Mouse (Mus musculus) limb, embryonic 14.5 days (tissue): Measurements from ENCODE around the gene Rp9. TPM values are rescaled to one million over a fixed set of nuclear protein-coding genes. Genes with fewer than 3 reads are reported as not detected.
A peak's percentile ranks its signal among the peaks of the same experiment; 100 is the strongest.

Experiments
- ATAC-seq: fragments of 200-750 bp; cut with Nextera tagmentation; 2 replicates; pipeline ENCODE4 v1.8.0; 2017; ENCODE audit warnings: low read depth, moderate number of reproducible peaks, moderate TSS enrichment; ENCODE audit not compliant: low FRiP score
- DNase-seq: peaks from one replicate; pipeline ENCODE4 v3.0.0-alpha.2; 2015; ENCODE audit warnings: low spot score
- H3K27ac ChIP-seq: fragments of 300-500 bp; sonication (generic); replicated peaks from 2 replicates; pipeline ENCODE4 v1.5.1; 2014; ENCODE audit warnings: low read depth, mild to moderate bottlenecking, low read length, moderate library complexity, mixed read lengths
- H3K27me3 ChIP-seq: fragments of 300-500 bp; sonication (generic); 2 replicates; pipeline ENCODE4 v1.6.1; 2014; ENCODE audit warnings: low read length, mixed read lengths; ENCODE audit not compliant: control insufficient read depth, insufficient read depth
- H3K36me3 ChIP-seq: fragments of 300-500 bp; sonication (generic); 2 replicates; pipeline ENCODE4 v1.6.1; 2014; ENCODE audit warnings: mild to moderate bottlenecking, low read length, moderate library complexity, mixed read lengths; ENCODE audit not compliant: control insufficient read depth, insufficient read depth
- H3K4me1 ChIP-seq: fragments of 300-500 bp; sonication (generic); 2 replicates; pipeline ENCODE4 v1.6.1; 2014; ENCODE audit warnings: antibody characterized with exemption, low read length, mixed read lengths; ENCODE audit not compliant: control insufficient read depth, insufficient read depth
- H3K4me2 ChIP-seq: fragments of 300-500 bp; sonication (generic); replicated peaks from 2 replicates; pipeline ENCODE4 v1.6.1; 2014; ENCODE audit warnings: low read depth, mild to moderate bottlenecking, low read length, moderate library complexity; ENCODE audit not compliant: severe bottlenecking
- H3K4me3 ChIP-seq: fragments of 300-500 bp; sonication (generic); replicated peaks from 2 replicates; pipeline ENCODE4 v1.5.1; 2014; ENCODE audit warnings: low read length
- H3K9ac ChIP-seq: fragments of 300-500 bp; sonication (generic); 2 replicates; pipeline ENCODE4 v1.6.1; 2014; ENCODE audit warnings: mild to moderate bottlenecking, low read depth, low read length, moderate library complexity; ENCODE audit not compliant: severe bottlenecking
- H3K9me3 ChIP-seq: fragments of 300-500 bp; sonication (generic); 2 replicates; pipeline ENCODE4 v1.6.1; 2016; ENCODE audit warnings: low read length; ENCODE audit not compliant: control insufficient read depth
- POLR2A ChIP-seq: fragments of 200-500 bp; IDR thresholded peaks from 2 replicates; pipeline ENCODE4 v1.8.0; 2012; ENCODE audit warnings: inconsistent platforms, mild to moderate bottlenecking, moderate library complexity, borderline replicate concordance; ENCODE audit not compliant: insufficient read depth, insufficient read length; ENCODE audit errors: extremely low read depth
- WGBS: fragments of 180-500 bp; shearing (Covaris S2); extraction: QIAGEN DNeasy Blood & Tissue Kit; methylation state at CpG from one replicate; pipeline ENCODE4 v1.1.7; 2014; 5-methylcytosine and 5-hydroxymethylcytosine counted together
- polyA plus RNA-seq, 2 experiments: library from polyadenylated mRNA; depleted of rRNA in 1 of 2; stranded (reverse) in 1 of 2; unstranded in 1 of 2; fragments of >200 nt; fragmentation: Nextera tagmentation in 1 of 2; extraction: Ambion mirVana in 1 of 2; gene quantifications; 2 replicates each; pipeline versions ENCODE4 v1.2.1 to v1.2.3; 2012 to 2014

The Rp9 gene
- polyA plus RNA-seq, 2 experiments = 69.4 to 89.7 TPM

- H3K9ac ChIP-seq = peak overlapping the region; percentile 94
- H3K4me1 ChIP-seq = peaks cover 18% of the 10 kb centered on the region
- H3K27me3 ChIP-seq = no peaks in the 10 kb centered on the region
- H3K4me2 ChIP-seq = peak overlapping the region; percentile 86
- peak overlapping the region; percentile 86 for H3K4me3 ChIP-seq
- ATAC-seq = peak; percentile 83
- DNase-seq = peak; percentile 9
- 0% methylated on average over 30 of the region's 41 CpGs for WGBS
- H3K9me3 ChIP-seq = no peaks in the 10 kb centered on the region
- TF ChIP-seq POLR2A = no peak
- H3K27ac ChIP-seq = peak overlapping the region; percentile 93
- H3K36me3 ChIP-seq = no peaks in the 10 kb centered on the region
Observed at GRCm38 (mm10) chr9:22388401-22388980, 81.1 kb downstream of the Rp9 start.

GRCm38 (mm10) chr9:22387901-22388300 lies 81.6 kb downstream of the Rp9 start:
- ATAC-seq (no peak), DNase-seq (no peak)
- no peaks in the 10 kb centered on the region; the same call in 1 of the 2 replicates for H3K36me3 ChIP-seq
- H3K4me3 ChIP-seq = peak overlapping the region; percentile 86
- H3K9ac ChIP-seq = peak overlapping the region; percentile 94
- peaks cover 18% of the 10 kb centered on the region for H3K4me1 ChIP-seq
- WGBS = 19% methylated on average over 6 of the region's 6 CpGs
- H3K4me2 ChIP-seq = peak overlapping the region; percentile 86
- no peak for TF ChIP-seq POLR2A
- H3K27ac ChIP-seq = peak overlapping the region; percentile 19; the same call in 1 of the 2 replicates
- no peaks in the 10 kb centered on the region for H3K9me3 ChIP-seq
- no peaks in the 10 kb centered on the region for H3K27me3 ChIP-seq

DNA sequence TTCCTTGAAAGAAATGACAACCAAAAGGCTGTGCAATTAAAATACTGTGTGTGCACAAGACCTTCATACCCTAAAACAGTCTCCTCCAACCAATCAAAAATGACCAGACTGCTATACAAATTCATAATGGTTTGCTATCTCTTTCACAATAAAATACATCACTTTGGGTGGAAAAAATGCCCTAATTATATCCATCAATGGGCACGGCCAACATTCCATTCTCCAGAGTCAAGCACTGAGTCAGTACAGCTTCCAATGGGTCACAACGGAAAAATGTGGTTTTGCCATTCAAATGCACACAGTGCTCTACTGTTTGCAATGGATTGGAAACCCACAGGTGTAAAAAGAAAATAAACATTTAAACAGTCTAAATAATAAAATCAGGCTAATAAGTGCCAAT lies 83.7 kb downstream of the Rp9 start:
- Histone ChIP-seq H3K4me2 (no peak overlapping the region), H3K4me1 (peaks cover 18% of the 10 kb centered on the region), H3K27me3 (no peaks in the 10 kb centered on the region), H3K27ac (no peak overlapping the region), H3K36me3 (peaks cover 11% of the 10 kb centered on the region), H3K9ac (no peak overlapping the region), H3K9me3 (no peaks in the 10 kb centered on the region), H3K4me3 (no peak overlapping the region)
- ATAC-seq = no peak
- 69% methylated on average over 2 of the region's 2 CpGs for WGBS
- TF ChIP-seq POLR2A = no peak
- DNase-seq = peak; percentile 10

- H3K27ac ChIP-seq = no peak overlapping the region
- no peaks in the 10 kb centered on the region for H3K9me3 ChIP-seq
- DNase-seq = no peak
- H3K4me3 ChIP-seq = no peak overlapping the region
- WGBS = 89% methylated on average over 5 of the region's 5 CpGs
- no peaks in the 10 kb centered on the region for H3K27me3 ChIP-seq
- H3K36me3 ChIP-seq = peaks cover 74% of the 10 kb centered on the region
- no peaks in the 10 kb centered on the region for H3K4me1 ChIP-seq
- H3K9ac ChIP-seq = no peak overlapping the region
- no peak overlapping the region for H3K4me2 ChIP-seq
- no peak for TF ChIP-seq POLR2A
- no peak for ATAC-seq
Observed at GRCm38 (mm10) chr9:22376086-22376485, 93.5 kb downstream of the Rp9 start.

DNA sequence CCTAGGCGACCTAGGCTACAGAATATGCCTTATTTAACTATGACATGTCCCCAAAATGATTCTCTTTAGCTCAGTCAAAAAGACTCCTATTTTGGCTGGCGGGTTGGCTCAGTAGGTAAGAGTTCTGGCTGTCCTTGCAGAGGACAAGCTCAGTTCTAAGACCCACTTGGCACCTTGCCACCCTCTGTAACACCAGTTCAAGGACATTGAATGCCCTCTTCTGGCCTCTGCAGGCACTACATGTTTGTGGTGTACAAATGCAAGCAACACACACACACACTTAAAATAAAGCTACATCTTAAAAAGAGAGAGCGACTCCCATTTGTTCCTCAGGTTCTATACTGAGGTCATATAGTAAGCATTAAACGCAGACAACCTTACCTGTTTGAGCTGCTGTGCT lies 96.8 kb downstream of the Rp9 start:
- DNase-seq (no peak), ATAC-seq (no peak)
- Histone ChIP-seq H3K36me3 (peaks cover 75% of the 10 kb centered on the region), H3K4me3 (no peak overlapping the region), H3K27ac (no peak overlapping the region), H3K4me1 (no peaks in the 10 kb centered on the region), H3K9me3 (no peaks in the 10 kb centered on the region), H3K27me3 (no peaks in the 10 kb centered on the region), H3K9ac (no peak overlapping the region), H3K4me2 (no peak overlapping the region)
- WGBS = 97% methylated on average over 4 of the region's 4 CpGs
- no peak for TF ChIP-seq POLR2A
